Mouse (Mus musculus) testis, adult 2 months (tissue): ENCODE data around the gene 4930452B06Rik. TPM values are rescaled to one million over a fixed set of nuclear protein-coding genes. Genes with fewer than 3 reads are reported as not detected.

Source experiments
- H3K27ac ChIP-seq: fragments of 200-500 bp; 2 replicates; pipeline ENCODE4 v1.5.1; 2012; ENCODE audit warnings: low read depth, low read length; ENCODE audit not compliant: control insufficient read depth, insufficient read depth
- H3K27me3 ChIP-seq: fragments of 200-500 bp; 2 replicates; pipeline ENCODE4 v1.6.1; 2012; ENCODE audit warnings: mild to moderate bottlenecking, low read length, moderate library complexity; ENCODE audit not compliant: control insufficient read depth, insufficient read depth
- H3K36me3 ChIP-seq: fragments of 200-500 bp; 2 replicates; pipeline ENCODE4 v1.6.1; 2012; ENCODE audit warnings: mild to moderate bottlenecking, low read length; ENCODE audit not compliant: control insufficient read depth, insufficient read depth
- H3K4me1 ChIP-seq: fragments of 200-500 bp; 2 replicates; pipeline ENCODE4 v1.6.1; 2012; ENCODE audit warnings: low read length; ENCODE audit not compliant: control insufficient read depth, insufficient read depth
- H3K4me3 ChIP-seq: fragments of 200-500 bp; 2 replicates; pipeline ENCODE4 v1.5.1; 2012; ENCODE audit warnings: low read depth, mild to moderate bottlenecking, low read length, moderate library complexity, mixed read lengths; ENCODE audit not compliant: control insufficient read depth
- CTCF ChIP-seq: fragments of 200-500 bp; IDR thresholded peaks from 2 replicates; pipeline ENCODE4 v1.5.1; 2012; ENCODE audit warnings: low read depth, mild to moderate bottlenecking, inconsistent platforms, low read length, moderate library complexity; ENCODE audit not compliant: control insufficient read depth, insufficient read depth, insufficient replicate concordance
- POLR2A ChIP-seq: fragments of 200-500 bp; IDR thresholded peaks from 2 replicates; pipeline ENCODE4 v1.6.1; 2012; ENCODE audit warnings: low read depth, mild to moderate bottlenecking, inconsistent platforms, low read length, moderate library complexity; ENCODE audit not compliant: control insufficient read depth
- polyA plus RNA-seq: library from polyadenylated mRNA; depleted of rRNA; stranded (reverse); fragments of >200 nt; gene quantifications from 2 replicates; pipeline ENCODE4 v1.2.3, GENCODE M21; 2012

4930452B06Rik gene
- polyA plus RNA-seq, 1 experiment, result 7.2 TPM

DNA sequence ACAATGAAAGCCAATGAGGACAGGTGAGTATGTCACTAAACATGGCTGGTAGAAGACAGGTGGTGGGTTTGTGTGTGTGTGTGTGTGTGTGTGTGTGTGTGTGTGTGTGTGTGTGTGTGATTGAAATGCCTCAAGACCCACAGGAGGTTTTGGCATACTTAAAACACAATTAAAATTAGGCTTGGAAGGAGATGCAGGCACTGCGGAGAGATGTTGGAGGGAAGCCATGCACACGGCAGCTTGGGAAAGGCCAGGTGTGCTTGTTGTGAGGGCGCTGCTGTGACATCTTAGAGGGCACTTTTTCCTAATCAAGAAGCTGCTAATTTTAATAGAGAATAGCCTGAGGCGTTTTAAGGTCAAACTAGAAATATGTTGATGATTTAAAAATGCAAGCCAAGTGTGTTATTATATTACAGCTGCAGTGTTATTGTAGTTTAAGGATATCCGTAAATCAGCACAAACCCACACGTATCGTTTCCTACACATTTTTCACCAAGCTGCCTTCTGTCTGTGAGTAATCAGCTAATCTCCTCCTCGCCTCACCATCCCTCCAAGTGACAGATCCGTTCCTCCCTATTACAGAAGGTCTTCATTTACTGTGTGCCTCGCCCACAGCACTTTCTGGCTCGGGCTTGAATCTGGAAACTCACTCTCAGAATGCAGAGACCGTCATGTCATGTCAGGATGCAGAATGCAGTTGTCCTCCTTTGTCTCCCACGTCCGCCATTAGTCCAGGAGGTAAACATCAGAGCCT is 201.5 kb downstream of the 4930452B06Rik start:
- Histone ChIP-seq H3K27me3 (no peaks in the 10 kb centered on the region), H3K36me3 (no peaks in the 10 kb centered on the region), H3K4me1 (no peaks in the 10 kb centered on the region), H3K27ac (no peak overlapping the region), H3K4me3 (no peak overlapping the region)
- TF ChIP-seq POLR2A (no peak), CTCF (no peak)

DNA sequence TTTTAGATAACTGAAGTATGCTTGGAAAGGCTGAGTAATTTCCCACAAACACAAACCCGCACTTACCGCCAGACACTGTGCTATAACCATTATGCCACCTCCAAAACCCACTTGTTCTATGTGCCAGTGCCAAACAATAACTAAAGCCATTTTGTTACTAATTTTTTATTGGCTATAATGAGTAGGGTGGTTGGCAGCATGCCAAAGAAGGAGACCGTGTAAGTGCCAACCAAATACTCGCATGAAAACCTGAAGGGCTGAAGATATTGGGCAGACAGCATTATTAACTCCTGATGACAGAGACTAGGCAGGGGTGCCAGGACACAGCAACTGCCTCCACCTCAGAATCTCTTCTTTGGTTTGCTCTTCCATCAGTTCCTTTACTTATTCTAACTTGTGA is 203.1 kb downstream of the 4930452B06Rik start:
- Histone ChIP-seq H3K4me3 (no peak overlapping the region), H3K27ac (no peak overlapping the region), H3K4me1 (no peaks in the 10 kb centered on the region), H3K27me3 (no peaks in the 10 kb centered on the region), H3K36me3 (no peaks in the 10 kb centered on the region)
- TF ChIP-seq POLR2A (no peak), CTCF (no peak)

DNA sequence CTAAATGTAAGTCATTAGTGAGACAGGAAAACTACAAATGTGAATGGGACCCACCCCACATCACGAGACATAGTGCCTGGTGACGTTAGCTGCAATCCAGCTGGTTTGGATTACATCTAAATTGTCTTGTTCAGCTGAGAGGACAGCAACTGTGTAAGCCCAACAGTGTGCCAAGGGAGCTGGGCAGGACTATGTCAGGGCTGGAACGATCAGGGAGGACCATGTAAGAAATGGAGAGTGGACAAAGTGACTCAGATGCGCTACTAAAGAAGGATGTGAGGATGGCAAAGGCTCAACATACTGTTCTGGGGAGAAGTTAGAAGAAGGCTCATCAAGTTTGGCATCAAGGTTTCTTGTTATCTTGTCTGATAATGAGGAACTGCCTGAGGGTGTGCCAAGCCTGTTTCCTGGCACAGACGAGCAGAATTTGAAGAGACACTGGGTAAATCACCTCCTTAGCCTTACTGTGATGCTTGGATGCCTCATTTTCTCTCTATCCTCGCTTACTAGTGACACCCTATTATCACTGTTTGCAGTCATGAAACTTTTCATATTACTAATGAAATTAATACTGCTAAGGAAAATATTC is 203.6 kb downstream of the 4930452B06Rik start:
- TF ChIP-seq POLR2A (no peak), CTCF (no peak)
- H3K4me3 ChIP-seq, result no peak overlapping the region
- H3K27ac ChIP-seq, result no peak overlapping the region
- no peaks in the 10 kb centered on the region for H3K36me3 ChIP-seq
- no peaks in the 10 kb centered on the region for H3K27me3 ChIP-seq
- no peaks in the 10 kb centered on the region for H3K4me1 ChIP-seq

DNA sequence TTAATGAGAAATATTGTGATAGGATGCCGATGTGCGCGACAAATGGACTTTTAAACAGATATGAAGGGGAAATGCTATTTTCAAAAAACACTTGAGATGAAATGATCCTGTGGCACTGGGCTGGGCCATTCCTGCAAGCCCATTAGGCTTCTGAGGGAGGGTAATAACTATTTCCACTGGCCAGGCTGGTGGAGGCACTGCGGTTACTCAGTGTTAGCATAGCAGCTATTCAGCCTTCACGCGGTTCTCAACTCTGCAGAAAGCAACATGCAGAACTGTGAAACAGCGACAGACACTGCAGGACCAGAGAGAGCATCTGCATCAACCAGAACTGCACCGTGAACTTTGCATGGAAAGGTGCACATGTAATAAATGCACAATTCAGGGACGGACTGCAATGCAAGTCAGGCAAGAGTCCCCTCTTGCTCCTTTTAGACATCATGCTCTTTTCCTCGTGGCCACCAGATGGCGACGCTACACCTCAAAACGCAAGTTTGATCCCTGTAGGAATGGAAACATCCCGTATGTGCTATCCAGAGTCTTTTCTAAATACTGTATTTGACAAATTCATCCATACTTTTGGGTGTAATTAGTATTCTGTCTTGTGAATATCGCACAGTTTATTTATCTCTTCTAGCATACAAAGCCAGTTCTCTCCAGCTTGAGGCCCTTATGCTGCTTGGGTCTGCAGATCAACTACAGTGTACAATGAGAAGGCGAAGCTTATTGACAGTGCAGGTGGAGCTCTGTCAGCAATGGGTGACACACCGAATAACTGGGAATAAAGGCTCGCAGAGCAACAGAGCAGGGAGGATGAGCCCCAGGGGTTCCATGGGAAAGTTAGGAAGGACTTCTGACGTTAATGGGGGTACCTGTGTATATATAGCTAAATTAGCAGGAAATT is 205.6 kb downstream of the 4930452B06Rik start:
- Histone ChIP-seq H3K4me1 (no peaks in the 10 kb centered on the region), H3K36me3 (no peaks in the 10 kb centered on the region), H3K27me3 (no peaks in the 10 kb centered on the region), H3K4me3 (no peak overlapping the region), H3K27ac (no peak overlapping the region)
- TF ChIP-seq CTCF (peak; percentile 72), POLR2A (no peak)

DNA sequence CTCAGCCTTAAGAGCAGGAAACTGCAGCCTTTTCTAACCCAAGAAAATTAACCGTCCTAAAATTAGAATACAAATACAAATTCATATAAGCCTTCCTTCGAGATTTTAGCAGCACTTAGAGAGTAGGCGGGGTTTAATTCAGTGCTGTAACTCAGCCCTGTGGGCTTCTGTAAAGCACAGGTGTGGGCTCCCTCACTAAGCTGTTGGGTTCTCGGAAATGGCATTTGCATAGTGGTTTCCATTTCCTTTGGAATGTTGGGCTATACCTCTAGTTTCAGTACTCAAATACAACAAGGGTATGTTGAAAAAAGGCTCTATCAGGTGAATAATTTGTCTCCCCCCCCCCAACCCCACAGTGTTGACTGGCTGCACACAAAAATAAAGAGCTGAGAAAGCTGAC is 206.3 kb downstream of the 4930452B06Rik start:
- Histone ChIP-seq H3K27ac (no peak overlapping the region), H3K27me3 (no peaks in the 10 kb centered on the region), H3K36me3 (no peaks in the 10 kb centered on the region), H3K4me3 (no peak overlapping the region), H3K4me1 (no peaks in the 10 kb centered on the region)
- TF ChIP-seq CTCF (no peak), POLR2A (no peak)

DNA sequence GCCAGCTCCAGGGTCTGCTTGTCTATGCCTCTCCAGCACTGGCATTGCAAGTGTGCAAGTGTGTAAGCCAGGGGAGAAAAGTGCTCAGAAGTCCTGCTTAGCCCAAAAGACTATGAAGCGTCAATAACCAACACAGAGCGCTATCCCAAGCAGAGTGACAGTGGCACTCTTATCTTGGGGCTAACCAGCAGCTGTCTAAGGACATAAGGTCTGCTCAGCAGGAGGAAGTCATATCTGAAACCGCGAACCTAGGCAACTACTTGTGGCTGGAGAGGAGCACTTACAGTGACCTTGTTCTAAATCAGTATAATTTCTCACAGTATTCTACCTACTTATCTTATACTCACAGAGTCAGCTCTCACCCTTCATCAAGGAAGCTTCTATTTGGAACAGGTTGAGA is 214.9 kb downstream of the 4930452B06Rik start:
- Histone ChIP-seq H3K4me3 (no peak overlapping the region), H3K27ac (no peak overlapping the region), H3K4me1 (peaks cover 3% of the 10 kb centered on the region), H3K36me3 (no peaks in the 10 kb centered on the region), H3K27me3 (no peaks in the 10 kb centered on the region)
- TF ChIP-seq CTCF, result no peak
- no peak for TF ChIP-seq POLR2A

DNA sequence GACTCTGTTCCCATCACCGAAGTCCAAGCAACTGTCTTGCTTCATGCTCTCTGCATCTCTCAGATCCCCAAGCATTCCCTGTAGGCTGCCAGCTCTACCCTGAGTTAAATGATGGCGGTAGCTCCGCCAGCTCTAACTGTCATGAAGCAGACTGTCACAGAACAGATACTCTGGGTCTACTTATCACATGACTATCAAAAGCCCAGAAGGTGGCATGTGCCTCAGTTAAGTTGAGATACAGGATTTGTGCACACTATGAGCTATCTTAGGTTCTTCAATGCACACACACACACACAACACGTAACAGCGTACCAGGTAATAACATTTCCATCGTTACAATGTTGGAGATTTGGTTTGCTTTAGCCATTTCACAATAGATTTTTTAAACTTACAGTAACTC is 215.7 kb downstream of the 4930452B06Rik start:
- TF ChIP-seq CTCF (no peak), POLR2A (no peak)
- Histone ChIP-seq H3K36me3 (no peaks in the 10 kb centered on the region), H3K27ac (no peak overlapping the region), H3K4me1 (peaks cover 3% of the 10 kb centered on the region), H3K27me3 (no peaks in the 10 kb centered on the region), H3K4me3 (no peak overlapping the region)
